Mouse (Mus musculus): ENCODE results near the gene Sertad1.
"Not testable (repeated sequence)": the region's sequence is repeated elsewhere in the genome, so short reads cannot be mapped to it uniquely, and the experiment has no call there.

Gene Sertad1

DNA sequence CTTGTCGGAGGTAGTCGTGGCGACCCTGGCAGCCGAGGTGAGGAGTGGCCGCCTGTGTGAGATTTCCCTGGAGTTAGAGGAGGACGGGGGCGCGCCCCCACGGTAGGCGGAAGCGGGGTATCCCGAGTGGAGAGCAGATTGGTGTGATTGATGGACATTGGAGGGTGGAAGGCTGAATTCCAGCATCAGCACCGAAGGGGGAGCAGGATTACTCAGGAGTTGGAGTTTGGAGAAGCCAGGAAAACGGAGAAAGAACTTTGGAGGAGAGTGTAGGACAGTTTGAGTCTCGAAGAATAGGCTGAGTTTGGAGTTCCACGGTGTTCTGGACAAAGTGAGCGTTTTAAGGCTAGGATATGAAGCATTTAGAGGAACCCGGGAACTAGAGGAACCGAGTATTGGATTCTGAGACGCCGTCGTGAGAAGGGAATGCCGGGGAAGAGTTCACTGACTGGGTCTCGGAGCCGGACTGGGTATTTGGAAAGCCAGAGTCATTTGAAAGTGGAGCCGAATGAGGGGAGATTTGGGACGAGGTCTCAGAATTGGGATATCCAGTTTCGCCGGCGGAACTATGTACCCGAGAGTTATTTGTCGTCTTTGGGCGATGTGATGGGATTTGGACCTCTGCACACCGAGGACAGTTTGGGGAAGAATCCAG, 12.7 kb upstream of the Sertad1 start:
- no peak for DNase-seq

- peak; percentile 100 for DNase-seq
Observed at GRCm38 (mm10) chr7:27474490-27474954, 12.2 kb upstream of the Sertad1 start.

DNA sequence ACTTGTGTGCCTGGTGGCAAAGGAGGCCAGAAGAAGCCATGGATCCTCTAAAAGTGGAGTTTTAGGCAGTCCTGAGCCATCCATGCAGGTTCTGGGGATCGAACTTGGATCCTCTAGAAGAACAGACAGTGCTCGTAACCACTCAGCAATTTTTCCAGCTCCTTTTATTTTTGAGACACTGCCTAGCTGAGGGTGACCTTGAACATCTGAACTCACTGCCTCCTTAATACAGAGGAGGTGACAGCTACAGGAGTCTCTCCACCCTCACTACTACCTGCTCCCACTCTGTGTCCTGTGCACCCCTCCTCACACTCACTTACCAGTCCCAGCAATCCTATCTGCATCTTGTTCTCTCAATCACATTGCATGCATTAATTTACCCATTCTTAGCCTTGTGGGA, 11.1 kb upstream of the Sertad1 start:
- no peak for DNase-seq

- peak; percentile 70 for DNase-seq
Observed at GRCm38 (mm10) chr7:27476098-27476635, 10.5 kb upstream of the Sertad1 start.

GRCm38 (mm10) chr7:27478561-27478960, 8.1 kb upstream of the Sertad1 start:
- DNase-seq, result no peak

GRCm38 (mm10) chr7:27479750-27480149, 7.0 kb upstream of the Sertad1 start:
- peak; percentile 74 for DNase-seq

- DNase-seq, result no peak
Observed at GRCm38 (mm10) chr7:27480506-27480905, 6.2 kb upstream of the Sertad1 start.

DNA sequence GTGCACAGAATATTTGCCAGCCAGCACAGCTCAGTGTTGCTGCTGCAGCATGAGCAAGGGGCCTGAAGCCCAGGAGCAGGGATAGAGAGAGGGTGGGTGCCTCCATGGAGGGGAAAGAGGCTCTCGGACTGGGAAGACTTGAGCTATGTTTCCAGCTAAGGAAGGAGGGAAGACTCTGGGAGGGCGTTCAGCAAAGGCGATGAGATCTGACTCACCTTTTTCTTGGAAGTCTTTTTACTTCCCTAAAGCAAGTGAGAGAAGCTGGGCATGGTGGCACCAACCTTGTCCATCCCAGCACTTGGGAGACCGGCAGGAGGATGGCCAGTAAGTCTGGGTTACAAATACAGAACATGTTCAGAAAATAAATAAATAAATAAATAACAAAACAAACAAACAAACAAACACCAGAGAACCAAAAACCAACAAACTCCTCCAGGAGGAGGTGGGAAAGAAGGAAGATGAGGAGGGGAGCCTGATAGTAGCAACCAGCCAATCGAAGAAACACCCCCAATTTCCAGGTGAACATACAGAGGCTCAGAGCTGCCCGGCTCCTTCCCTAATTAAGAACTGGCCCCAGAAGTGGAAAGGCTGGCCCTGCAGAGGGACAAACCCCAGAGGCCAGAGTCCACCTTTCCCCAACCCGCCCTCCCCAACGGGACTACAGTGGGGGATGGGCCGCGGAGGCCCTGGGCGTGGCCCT, 5.6 kb upstream of the Sertad1 start:
- DNase-seq, result no peak

DNA sequence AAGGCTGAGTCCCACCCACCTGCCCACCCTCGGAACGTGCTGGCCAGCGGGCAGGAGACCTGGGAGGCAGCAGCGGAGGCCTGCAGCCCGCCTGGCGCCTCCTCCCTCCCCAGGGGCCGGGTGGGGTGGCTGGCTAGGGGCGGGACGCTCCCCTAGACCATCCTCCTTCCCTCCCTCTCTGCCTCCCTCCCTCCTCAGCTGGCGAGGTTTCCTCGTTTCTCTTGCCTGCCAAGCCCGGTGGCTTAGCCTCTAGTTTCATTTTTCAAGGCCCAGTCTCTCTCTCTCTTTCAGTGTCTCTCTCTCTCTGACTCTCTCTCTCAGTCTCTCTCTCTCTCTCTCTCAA, 5.1 kb upstream of the Sertad1 start:
- DNase-seq, result peak; percentile 96

- DNase-seq, result no peak
Observed at GRCm38 (mm10) chr7:27483860-27484259, 2.9 kb upstream of the Sertad1 start.

DNA sequence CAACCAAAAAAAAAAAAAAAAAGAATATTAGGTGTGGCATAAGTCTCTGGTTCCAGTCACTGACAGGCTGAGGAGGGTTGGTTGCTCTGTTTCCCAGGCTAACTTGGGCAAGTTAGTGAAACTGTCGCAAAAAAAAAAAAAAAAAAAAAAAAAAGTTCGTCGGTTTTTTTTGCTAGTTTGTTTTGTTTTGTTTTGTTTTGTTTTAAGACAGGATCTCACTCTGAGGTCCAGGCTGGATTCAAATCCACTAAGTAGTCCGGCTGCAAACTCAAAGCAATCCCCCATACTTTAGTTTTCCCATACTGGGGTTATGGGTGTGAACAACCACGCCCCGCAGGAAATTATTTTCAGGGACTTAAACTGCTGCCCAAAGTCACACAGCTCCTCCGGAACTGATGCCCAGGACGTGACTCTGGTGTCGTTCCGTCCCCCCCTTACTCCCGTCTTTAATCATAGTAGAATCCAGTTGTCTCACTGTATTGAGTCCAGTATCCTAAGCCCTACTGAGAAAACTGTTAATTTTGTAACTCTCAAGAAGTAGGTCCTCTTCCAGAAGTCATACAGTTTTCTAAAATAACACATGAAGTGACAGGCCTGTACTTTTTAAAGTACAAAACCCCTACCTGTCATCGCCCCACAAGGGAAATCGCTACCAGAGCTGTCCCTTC, 474 bp upstream of the Sertad1 start:
- no peak for DNase-seq

- peak; percentile 61 for DNase-seq
Observed at GRCm38 (mm10) chr7:27487740-27488268, 1.1 kb downstream of the Sertad1 start.

DNA sequence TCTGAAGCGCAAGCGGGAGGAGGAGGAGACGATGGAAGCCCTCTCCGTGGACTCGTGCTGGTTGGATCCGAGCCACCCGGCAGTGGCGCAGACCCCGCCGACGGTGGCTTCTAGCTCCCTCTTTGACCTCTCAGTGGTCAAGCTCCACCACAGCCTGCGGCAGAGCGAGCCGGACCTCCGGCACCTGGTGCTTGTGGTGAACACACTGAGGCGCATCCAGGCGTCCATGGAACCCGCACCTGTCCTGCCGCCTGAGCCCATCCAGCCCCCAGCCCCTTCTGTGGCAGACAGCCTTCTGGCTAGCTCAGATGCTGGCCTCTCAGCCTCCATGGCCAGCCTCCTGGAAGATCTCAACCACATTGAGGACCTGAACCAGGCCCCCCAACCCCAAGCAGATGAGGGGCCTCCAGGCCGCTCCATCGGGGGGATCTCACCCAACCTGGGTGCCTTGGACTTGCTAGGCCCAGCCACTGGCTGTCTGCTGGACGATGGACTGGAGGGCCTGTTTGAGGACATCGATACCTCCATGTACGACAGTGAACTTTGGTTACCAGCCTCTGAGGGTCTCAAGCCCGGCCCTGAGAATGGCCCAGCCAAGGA, 2.7 kb downstream of the Sertad1 start:
- peak; percentile 44 for DNase-seq

GRCm38 (mm10) chr7:27490227-27490542, 3.5 kb downstream of the Sertad1 start:
- no peak for DNase-seq

DNA sequence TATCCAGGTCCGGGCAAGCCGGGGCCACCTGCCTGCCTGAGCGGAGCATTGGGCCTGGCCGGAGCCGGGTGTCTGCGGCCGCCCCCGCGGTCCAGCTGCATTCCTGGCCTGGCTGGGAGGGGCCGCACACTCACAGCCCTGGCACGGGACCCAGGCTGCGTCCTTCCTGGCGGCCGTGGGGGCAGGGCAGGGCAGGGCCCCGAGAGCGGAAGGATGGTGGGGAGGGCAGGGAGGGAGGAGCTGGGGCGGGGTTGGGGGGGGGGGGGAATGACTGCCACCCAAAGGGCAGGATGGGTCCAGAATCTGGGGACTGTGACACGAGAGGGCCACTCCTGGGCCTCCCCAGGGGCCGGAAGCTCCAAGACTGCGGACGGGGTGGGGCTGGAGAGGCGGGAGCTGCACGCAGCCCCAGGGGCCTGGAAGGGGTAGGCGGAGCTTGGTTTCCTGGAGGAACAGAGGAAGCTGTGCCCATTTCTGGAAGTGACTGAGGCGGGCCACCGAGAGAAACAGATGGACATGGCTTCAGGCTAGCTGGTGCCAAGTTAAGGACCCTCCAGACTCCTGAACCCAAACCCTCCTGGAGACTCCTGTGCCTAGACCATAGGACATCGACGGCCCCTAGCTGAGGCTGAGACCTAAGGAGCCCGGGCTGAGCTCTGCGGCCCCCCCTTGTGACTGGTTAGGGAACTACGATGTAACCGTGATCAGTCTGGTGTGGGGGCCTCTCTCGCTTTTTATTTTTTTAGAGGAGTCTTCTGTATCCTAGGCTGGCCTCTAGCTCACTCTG, 4.0 kb downstream of the Sertad1 start:
- DNase-seq, result peak; percentile 96

- DNase-seq, result peak; percentile 66
Observed at GRCm38 (mm10) chr7:27491856-27492255, 5.1 kb downstream of the Sertad1 start.

- no peak for DNase-seq
Observed at GRCm38 (mm10) chr7:27493022-27493421, 6.3 kb downstream of the Sertad1 start.

DNA sequence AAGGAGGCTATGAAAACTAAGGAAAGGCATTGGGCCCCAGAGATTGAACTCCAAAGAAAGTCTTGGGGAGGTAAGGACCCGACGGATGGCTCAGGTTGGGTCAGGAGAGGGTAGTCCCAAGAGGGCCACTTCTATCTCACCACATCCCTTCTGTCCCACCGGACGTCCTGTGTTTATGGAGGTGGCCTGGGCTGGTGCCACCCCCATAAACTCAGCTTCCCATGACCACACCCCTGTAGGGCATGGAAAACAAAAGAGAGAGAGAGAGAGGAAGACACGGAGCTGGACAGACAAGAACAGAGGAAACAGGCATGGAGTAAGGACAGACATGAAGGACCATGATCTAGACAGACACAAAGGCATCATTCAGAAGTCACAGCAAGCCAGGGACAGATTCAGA, 6.7 kb downstream of the Sertad1 start:
- DNase-seq, result no peak

GRCm38 (mm10) chr7:27494659-27495367, 8.1 kb downstream of the Sertad1 start:
- not testable (repeated sequence) for DNase-seq

- no peak for DNase-seq
Observed at GRCm38 (mm10) chr7:27499036-27499435, 12.3 kb downstream of the Sertad1 start, which contains the start of gene Prx. Prx (plus strand) TSS chr7:27499324.

- DNase-seq, result peak; percentile 48
Observed at GRCm38 (mm10) chr7:27501620-27502019, 14.9 kb downstream of the Sertad1 start.
